Mouse (Mus musculus): Measurements from ENCODE around the gene Tmbim4. TPM values are rescaled to one million over a fixed set of nuclear protein-coding genes. Genes with fewer than 3 reads are reported as not detected.
A peak's percentile ranks its signal among the peaks of the same experiment; 100 is the strongest.

Tmbim4 gene
- polyA plus RNA-seq, 1 experiment from 2014 or later = 78.8 TPM

DNA sequence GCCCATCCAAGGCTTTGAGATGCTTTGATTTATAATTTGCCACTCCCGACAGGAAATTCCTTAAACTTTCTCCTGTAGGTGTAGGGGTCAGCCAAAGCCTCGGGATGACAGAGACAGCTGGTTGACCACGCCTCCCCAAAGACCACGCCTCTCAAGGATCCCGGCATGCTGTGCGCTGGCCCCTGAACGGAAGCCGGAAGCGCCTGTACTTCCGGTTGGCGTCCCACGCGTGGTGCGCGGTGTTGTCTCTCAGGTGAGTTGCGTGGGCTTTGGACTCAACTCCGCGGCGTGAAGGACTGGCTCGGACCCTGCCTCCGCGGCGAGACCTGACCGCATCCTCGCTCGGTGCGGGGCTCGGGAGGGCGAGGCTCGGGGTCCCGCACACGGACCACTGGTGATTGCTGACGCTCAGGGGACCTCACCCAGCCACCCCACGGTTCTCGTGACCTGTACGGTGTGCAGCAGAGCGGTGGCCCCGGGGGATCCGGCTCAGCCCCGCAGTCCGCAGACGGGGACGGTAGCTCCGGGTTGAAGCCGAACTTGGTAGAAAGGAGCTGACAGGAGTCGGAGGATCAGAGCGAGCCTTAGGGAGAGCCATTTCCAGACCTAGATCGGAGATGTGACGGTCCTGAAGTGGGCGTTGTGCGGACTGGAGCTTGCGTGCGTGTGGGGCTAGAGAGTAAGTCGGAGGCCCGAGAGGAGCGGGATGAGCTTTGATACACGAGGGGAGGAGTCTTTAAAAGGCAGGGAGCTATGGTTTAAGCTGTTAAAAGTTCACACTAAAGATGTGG, 25.7 kb downstream of the Tmbim4 start, which contains the start of gene Llph:
Gene Llph, plus strand, starts transcription at position 200 of the 791 bp plus-strand sequence.
- Histone ChIP-seq H3K4me1 (peaks cover 12% of the 10 kb centered on the region), H3K9ac (peak within 1 kb of the TSS; percentile 85), H3K4me3 (peak within 1 kb of the TSS; percentile 82), H3K27ac (0 out of 2 replicates have a peak within 1 kb of the TSS, but pooled peaks have one; percentile 26), H3K9me3 (replicated peaks) (no peaks in the 10 kb centered on the region), H3K36me3 (peaks cover 30% of the 10 kb centered on the region), H3K27me3 (no peaks in the 10 kb centered on the region), H3K4me2 (replicated peaks) (peak within 1 kb of the TSS; percentile 93)
- under 1% methylated on average over 57 of the region's 57 CpGs for WGBS
- peak; percentile 94 for ATAC-seq (ENCODE audit: low FRiP score)

- H3K27ac ChIP-seq = no peak overlapping the region
- H3K9me3 ChIP-seq (replicated peaks) = no peaks in the 10 kb centered on the region
- H3K4me2 ChIP-seq (replicated peaks) = no peak overlapping the region
- no peak overlapping the region for H3K4me3 ChIP-seq
- no peak overlapping the region for H3K9ac ChIP-seq
- 30% methylated on average over 5 of the region's 5 CpGs for WGBS
- ATAC-seq (ENCODE audit: low FRiP score) = no peak
- H3K4me1 ChIP-seq = peaks cover 12% of the 10 kb centered on the region
- H3K27me3 ChIP-seq = no peaks in the 10 kb centered on the region
- peaks cover 23% of the 10 kb centered on the region for H3K36me3 ChIP-seq
These were observed 30.3 kb downstream of the Tmbim4 start for GRCm38 (mm10) chr10:120231718-120232117.

DNA sequence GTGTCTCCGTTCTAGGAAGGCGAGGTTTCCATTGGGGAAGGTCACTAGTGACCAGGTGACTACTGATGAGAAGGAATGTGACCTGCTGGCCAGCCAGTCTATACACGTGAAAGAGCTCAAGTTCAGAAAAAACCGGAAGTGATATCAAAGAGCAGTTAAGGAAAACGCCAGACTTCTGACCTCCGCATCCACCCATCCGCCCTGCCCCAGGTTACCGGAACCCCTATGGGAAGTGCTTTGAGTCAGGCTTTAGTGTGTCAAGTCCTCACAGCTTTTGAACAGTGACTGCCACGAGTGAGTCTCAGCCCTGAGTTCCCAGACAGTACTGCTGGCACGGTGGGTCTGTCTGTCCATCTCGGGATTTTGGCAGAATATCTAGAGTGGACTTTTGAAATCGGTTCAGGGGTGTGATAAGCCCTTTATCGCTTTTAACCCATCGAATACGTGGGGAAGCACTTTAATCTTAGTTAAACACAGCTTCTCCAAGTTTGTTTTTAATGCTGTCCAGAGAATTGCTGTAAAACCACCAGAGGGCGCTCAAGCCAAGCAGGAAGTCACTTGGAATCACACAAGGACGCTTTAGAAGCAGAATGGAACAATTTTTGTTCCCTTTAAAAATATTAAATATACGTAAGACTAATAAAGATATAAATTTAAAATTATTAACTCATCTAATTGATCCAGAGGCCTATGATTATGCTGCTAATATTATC, 32.4 kb downstream of the Tmbim4 start:
- Histone ChIP-seq H3K36me3 (peaks cover 17% of the 10 kb centered on the region), H3K9me3 (replicated peaks) (no peaks in the 10 kb centered on the region), H3K9ac (no peak overlapping the region), H3K4me2 (replicated peaks) (no peak overlapping the region), H3K27me3 (no peaks in the 10 kb centered on the region), H3K4me1 (no peaks in the 10 kb centered on the region), H3K4me3 (no peak overlapping the region), H3K27ac (no peak overlapping the region)
- WGBS = 31% methylated on average over 18 of the region's 18 CpGs
- ATAC-seq (ENCODE audit: low FRiP score) = no peak; the same call in 1 of the 2 replicates

DNA sequence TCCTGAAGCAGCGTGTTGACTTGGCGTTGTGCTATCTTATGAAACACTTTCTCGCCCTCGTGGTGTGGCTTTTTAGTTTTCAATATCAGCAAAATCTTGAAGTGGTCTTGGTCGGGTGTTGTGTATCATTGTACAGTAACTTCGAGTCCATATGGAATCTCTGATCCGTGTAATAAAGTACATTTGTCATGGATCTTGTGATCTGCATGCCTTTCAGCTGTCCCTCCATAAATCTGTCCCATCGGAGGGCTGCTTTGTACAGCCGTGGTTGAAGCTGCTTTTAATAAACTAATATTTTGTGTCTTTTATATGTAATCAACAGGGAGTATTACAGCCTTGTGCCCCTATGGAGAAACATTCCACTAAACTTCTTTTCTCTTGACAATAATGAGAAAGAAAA, 35.5 kb downstream of the Tmbim4 start:
- Histone ChIP-seq H3K4me1 (no peaks in the 10 kb centered on the region), H3K4me3 (no peak overlapping the region), H3K9me3 (replicated peaks) (no peaks in the 10 kb centered on the region), H3K27me3 (no peaks in the 10 kb centered on the region), H3K4me2 (replicated peaks) (no peak overlapping the region), H3K9ac (no peak overlapping the region), H3K27ac (no peak overlapping the region), H3K36me3 (no peaks in the 10 kb centered on the region)
- no peak for ATAC-seq (ENCODE audit: low FRiP score)
- WGBS = 76% methylated on average over 9 of the region's 9 CpGs

DNA sequence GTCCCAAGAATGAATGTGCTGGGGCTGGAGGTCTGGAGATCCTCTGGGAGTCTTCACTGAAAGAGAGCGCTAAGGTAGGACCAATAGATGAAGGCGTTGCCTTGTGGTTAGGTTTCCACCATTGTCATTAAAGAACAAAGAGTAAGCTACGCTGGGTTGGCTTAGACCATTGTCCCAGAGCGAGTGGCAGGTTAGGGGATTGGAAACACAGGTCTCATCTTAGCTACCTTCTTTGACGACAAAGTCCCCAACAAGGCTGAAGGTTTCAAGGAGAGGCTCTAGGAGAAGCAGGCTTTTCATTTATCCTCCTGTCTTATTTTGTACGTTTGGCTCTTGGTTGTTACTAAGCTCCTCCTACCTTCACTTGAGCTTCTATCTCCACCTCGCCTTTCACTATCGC, 36.9 kb downstream of the Tmbim4 start:
- Histone ChIP-seq H3K27ac (no peak overlapping the region), H3K27me3 (no peaks in the 10 kb centered on the region), H3K4me3 (no peak overlapping the region), H3K9me3 (replicated peaks) (no peaks in the 10 kb centered on the region), H3K9ac (no peak overlapping the region), H3K4me1 (no peaks in the 10 kb centered on the region), H3K36me3 (no peaks in the 10 kb centered on the region), H3K4me2 (replicated peaks) (no peak overlapping the region)
- no peak for ATAC-seq (ENCODE audit: low FRiP score)
- 90% methylated on average over 8 of the region's 8 CpGs for WGBS

- Histone ChIP-seq H3K4me2 (replicated peaks) (no peak overlapping the region), H3K27me3 (no peaks in the 10 kb centered on the region), H3K4me3 (no peak overlapping the region), H3K27ac (no peak overlapping the region), H3K9ac (no peak overlapping the region), H3K9me3 (replicated peaks) (no peaks in the 10 kb centered on the region), H3K4me1 (no peaks in the 10 kb centered on the region), H3K36me3 (no peaks in the 10 kb centered on the region)
- ATAC-seq (ENCODE audit: low FRiP score) = no peak
- 57% methylated on average over 6 of the region's 6 CpGs for WGBS
These were observed 38.1 kb downstream of the Tmbim4 start for GRCm38 (mm10) chr10:120239476-120239875.

GRCm38 (mm10) chr10:120242421-120242820, 41.0 kb downstream of the Tmbim4 start:
- Histone ChIP-seq H3K36me3 (no peaks in the 10 kb centered on the region), H3K4me1 (peaks cover 6% of the 10 kb centered on the region; the same call in 1 of the 2 replicates), H3K9ac (no peak overlapping the region), H3K27me3 (no peaks in the 10 kb centered on the region), H3K4me3 (no peak overlapping the region), H3K9me3 (replicated peaks) (no peaks in the 10 kb centered on the region), H3K4me2 (replicated peaks) (no peak overlapping the region), H3K27ac (no peak overlapping the region)
- WGBS = 62% methylated on average over 6 of the region's 6 CpGs
- ATAC-seq (ENCODE audit: low FRiP score) = no peak

DNA sequence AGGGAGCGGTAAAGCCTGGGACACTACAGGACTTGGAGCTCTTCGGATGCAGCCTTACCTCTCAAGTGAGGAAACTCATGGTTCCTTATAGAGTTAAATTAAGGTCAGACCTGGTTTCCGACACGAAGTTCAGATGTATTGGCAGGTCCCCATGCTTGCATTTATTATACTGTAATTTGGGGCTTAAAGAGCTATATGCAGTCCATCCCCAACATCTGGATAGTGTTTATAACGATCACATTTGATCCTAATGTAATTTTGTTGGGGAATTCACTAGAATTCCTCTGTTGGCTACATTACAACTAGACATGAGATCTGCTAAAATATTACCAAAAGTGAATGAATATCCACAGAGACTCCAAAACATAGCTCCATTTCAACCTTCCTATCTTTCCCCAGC, 44.3 kb downstream of the Tmbim4 start:
- 80% methylated on average over 5 of the region's 5 CpGs for WGBS
- H3K4me2 ChIP-seq (replicated peaks) = no peak overlapping the region
- no peak overlapping the region for H3K9ac ChIP-seq
- H3K4me3 ChIP-seq = no peak overlapping the region
- H3K27ac ChIP-seq = no peak overlapping the region
- H3K27me3 ChIP-seq = no peaks in the 10 kb centered on the region
- peaks cover 6% of the 10 kb centered on the region; the same call in 1 of the 2 replicates for H3K4me1 ChIP-seq
- ATAC-seq (ENCODE audit: low FRiP score) = no peak
- H3K36me3 ChIP-seq = no peaks in the 10 kb centered on the region
- H3K9me3 ChIP-seq (replicated peaks) = no peaks in the 10 kb centered on the region; the same call in 1 of the 2 replicates

- Histone ChIP-seq H3K9ac (no peak overlapping the region), H3K27me3 (no peaks in the 10 kb centered on the region), H3K9me3 (replicated peaks) (no peaks in the 10 kb centered on the region; the same call in 1 of the 2 replicates), H3K4me2 (replicated peaks) (no peak overlapping the region), H3K27ac (no peak overlapping the region), H3K36me3 (no peaks in the 10 kb centered on the region), H3K4me1 (peaks cover 6% of the 10 kb centered on the region; the same call in 1 of the 2 replicates), H3K4me3 (no peak overlapping the region)
- ATAC-seq (ENCODE audit: low FRiP score) = no peak
- 48% methylated on average over 9 of the region's 9 CpGs for WGBS
These were observed 45.8 kb downstream of the Tmbim4 start for GRCm38 (mm10) chr10:120246994-120247750.

GRCm38 (mm10) chr10:120250911-120251683, 49.7 kb downstream of the Tmbim4 start:
- no peaks in the 10 kb centered on the region for H3K36me3 ChIP-seq
- H3K4me1 ChIP-seq = peaks cover 6% of the 10 kb centered on the region; the same call in 1 of the 2 replicates
- no peak overlapping the region for H3K4me3 ChIP-seq
- WGBS = 67% methylated on average over 11 of the region's 11 CpGs
- no peaks in the 10 kb centered on the region; the same call in 1 of the 2 replicates for H3K9me3 ChIP-seq (replicated peaks)
- no peak for ATAC-seq (ENCODE audit: low FRiP score)
- no peak overlapping the region for H3K27ac ChIP-seq
- H3K27me3 ChIP-seq = 0 out of 2 replicates have a peak, but pooled peaks cover 3% of the 10 kb centered on the region
- H3K9ac ChIP-seq = no peak overlapping the region
- no peak overlapping the region for H3K4me2 ChIP-seq (replicated peaks)

DNA sequence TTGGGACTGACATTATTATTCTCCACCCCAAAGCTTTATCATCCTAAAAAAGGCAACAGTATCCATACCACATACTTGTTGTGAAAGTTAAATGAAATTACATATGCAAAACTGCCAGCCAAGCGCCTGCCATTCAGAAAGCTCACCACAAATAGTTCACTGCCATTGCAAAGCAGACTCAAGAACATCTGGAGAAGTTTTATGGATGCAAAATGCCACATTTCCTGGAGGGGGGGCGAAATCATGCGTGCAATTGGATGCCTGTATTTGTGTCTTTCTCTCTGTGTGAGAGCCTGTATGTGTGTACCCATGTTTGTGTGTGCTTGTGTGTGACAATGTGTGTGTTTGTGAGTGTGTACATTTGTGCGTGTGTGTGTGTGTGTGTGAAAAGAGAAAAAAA, 50.4 kb downstream of the Tmbim4 start:
- Histone ChIP-seq H3K4me2 (replicated peaks) (no peak overlapping the region), H3K4me1 (peaks cover 4% of the 10 kb centered on the region; the same call in 1 of the 2 replicates), H3K9ac (no peak overlapping the region), H3K27ac (no peak overlapping the region), H3K27me3 (0 out of 2 replicates have a peak, but pooled peaks cover 3% of the 10 kb centered on the region), H3K4me3 (no peak overlapping the region), H3K36me3 (no peaks in the 10 kb centered on the region), H3K9me3 (replicated peaks) (no peaks in the 10 kb centered on the region; the same call in 1 of the 2 replicates)
- WGBS = 88% methylated on average over 4 of the region's 4 CpGs
- no peak for ATAC-seq (ENCODE audit: low FRiP score)
